Mouse (Mus musculus): ENCODE results near the gene Bzw2.

DNA sequence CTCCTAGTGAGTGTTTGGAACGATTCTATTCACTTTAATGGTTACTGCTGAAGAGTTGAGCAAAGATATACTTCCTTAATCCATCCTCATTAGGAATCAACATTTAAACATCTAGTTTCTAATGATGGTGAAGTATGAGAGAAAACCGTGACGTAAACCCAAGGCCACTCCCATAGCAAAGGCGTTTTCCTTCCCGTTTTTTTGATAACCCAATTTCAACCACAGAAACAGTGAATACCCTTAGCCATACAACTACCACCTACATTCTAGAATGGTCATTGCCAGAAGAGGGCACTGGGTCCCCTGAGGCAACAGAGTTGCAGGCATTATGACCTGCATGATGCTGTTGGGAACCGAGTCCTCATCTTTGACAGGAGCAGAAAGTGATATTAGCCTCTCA, 40.7 kb downstream of the Bzw2 start:
- TF ChIP-seq CTCF (IDR thresholded peaks at IDR 0.05; ENCODE audit: control insufficient read depth, insufficient read depth, insufficient read length) (no peak), MYOG (IDR thresholded peaks at IDR 0.05; ENCODE audit: control insufficient read depth, extremely low read depth, insufficient read length) (no peak), FOSL1 (IDR thresholded peaks at IDR 0.05; ENCODE audit: insufficient read depth, low read length, poor library complexity, severe bottlenecking) (no peak)
